Mouse (Mus musculus) testis, adult 2 months (tissue): ENCODE measurements at regions not wholly inside any gene's neighbourhood (a gene's known extent, or its start where the extent isn't known, plus 50 kb on each side); places are given as distances from the start of the nearest gene placed in this dataset.

Experiments
- CTCF ChIP-seq: fragments of 200-500 bp; IDR thresholded peaks from 2 replicates; pipeline ENCODE4 v1.5.1; 2012; ENCODE audit warnings: low read depth, mild to moderate bottlenecking, inconsistent platforms, low read length, moderate library complexity; ENCODE audit not compliant: control insufficient read depth, insufficient read depth, insufficient replicate concordance
- POLR2A ChIP-seq: fragments of 200-500 bp; IDR thresholded peaks from 2 replicates; pipeline ENCODE4 v1.6.1; 2012; ENCODE audit warnings: low read depth, mild to moderate bottlenecking, inconsistent platforms, low read length, moderate library complexity; ENCODE audit not compliant: control insufficient read depth

DNA sequence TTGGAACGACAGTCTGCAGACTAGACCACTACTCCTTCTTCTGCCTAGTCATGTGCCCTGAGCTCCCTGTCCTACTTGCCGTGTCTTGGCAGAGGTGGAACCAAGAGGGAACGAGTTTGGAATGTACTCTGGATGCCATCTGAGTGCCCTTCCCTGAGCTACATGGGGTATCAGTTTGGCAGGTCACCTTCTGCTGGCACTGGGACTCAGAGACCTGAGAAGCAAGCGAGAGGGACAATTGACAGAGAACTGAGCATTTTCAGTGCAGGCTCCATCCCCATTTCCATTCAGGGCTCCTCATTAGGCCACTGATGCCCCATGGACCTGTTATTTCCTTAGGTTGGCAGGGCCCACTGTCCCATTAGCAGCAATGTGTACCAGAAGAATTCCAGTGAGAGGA is 61.5 kb upstream of the Zfp648 start:
- TF ChIP-seq CTCF (no peak), POLR2A (no peak)
